Mouse (Mus musculus) forebrain, postnatal 0 days (tissue): ENCODE measurements around the gene Olfr710. TPM values are rescaled to one million over a fixed set of nuclear protein-coding genes. Genes with fewer than 3 reads are reported as not detected.
"Not testable (repeated sequence)": the region's sequence is repeated elsewhere in the genome, so short reads cannot be mapped to it uniquely, and the experiment has no call there.

Source experiments
- ATAC-seq: fragments of 200-750 bp; cut with Nextera tagmentation; 2 replicates; pipeline ENCODE4 v1.8.0; 2017; ENCODE audit warnings: mild to moderate bottlenecking, moderate library complexity
- DNase-seq: peaks from one replicate; pipeline ENCODE4 v3.0.0-alpha.2; 2015
- H3K27ac ChIP-seq: fragments of 300-500 bp; sonication (generic); 2 replicates; pipeline ENCODE4 v1.5.1; 2014; ENCODE audit warnings: low read depth, mild to moderate bottlenecking, antibody characterized with exemption, low read length, moderate library complexity, mixed read lengths
- H3K27me3 ChIP-seq: fragments of 300-500 bp; sonication (generic); 2 replicates; pipeline ENCODE4 v1.6.1; 2014; ENCODE audit warnings: mild to moderate bottlenecking, low read length, mixed read lengths; ENCODE audit not compliant: insufficient read depth
- H3K36me3 ChIP-seq: fragments of 300-500 bp; sonication (generic); 2 replicates; pipeline ENCODE4 v1.6.1; 2014; ENCODE audit warnings: mild to moderate bottlenecking, moderate library complexity; ENCODE audit not compliant: insufficient read depth
- H3K4me1 ChIP-seq: fragments of 300-500 bp; sonication (generic); 2 replicates; pipeline ENCODE4 v1.6.1; 2014; ENCODE audit warnings: antibody characterized with exemption; ENCODE audit not compliant: insufficient read depth
- H3K4me2 ChIP-seq: fragments of 300-500 bp; sonication (generic); 2 replicates; pipeline ENCODE4 v1.6.1; 2014; ENCODE audit warnings: low read depth, mild to moderate bottlenecking, moderate library complexity
- H3K4me3 ChIP-seq: fragments of 300-500 bp; sonication (generic); 2 replicates; pipeline ENCODE4 v1.5.1; 2014; ENCODE audit warnings: low read depth, low read length, mixed read lengths
- H3K9ac ChIP-seq: fragments of 300-500 bp; sonication (generic); 2 replicates; pipeline ENCODE4 v1.6.1; 2014; ENCODE audit warnings: mild to moderate bottlenecking
- H3K9me3 ChIP-seq: fragments of 300-500 bp; sonication (generic); 2 replicates; pipeline ENCODE4 v1.6.1; 2016; ENCODE audit warnings: low read length
- CTCF ChIP-seq: sonication (generic); IDR thresholded peaks from 2 replicates; pipeline ENCODE4 v1.5.1; 2016; ENCODE audit warnings: antibody characterized with exemption, control low read depth, low read depth
- WGBS: fragments of 180-500 bp; shearing (Covaris S2); extraction: QIAGEN DNeasy Blood & Tissue Kit; methylation state at CpG from one replicate; pipeline ENCODE4 v1.1.7; 2014; 5-methylcytosine and 5-hydroxymethylcytosine counted together
- polyA plus RNA-seq: library from polyadenylated mRNA; unstranded; fragments of >200 nt; fragmentation: Nextera tagmentation; extraction: Ambion mirVana; gene quantifications from 2 replicates; pipeline ENCODE4 v1.2.1, GENCODE M21; 2015
- total RNA-seq: library from RNA; depleted of rRNA; stranded (reverse); fragments of >200 nt; gene quantifications from 2 replicates; pipeline ENCODE4 v1.2.3, GENCODE M21; 2014; rRNA removed

Gene Olfr710
- total and polyA plus RNA-seq, 2 experiments from 2014 or later: not detected

DNA sequence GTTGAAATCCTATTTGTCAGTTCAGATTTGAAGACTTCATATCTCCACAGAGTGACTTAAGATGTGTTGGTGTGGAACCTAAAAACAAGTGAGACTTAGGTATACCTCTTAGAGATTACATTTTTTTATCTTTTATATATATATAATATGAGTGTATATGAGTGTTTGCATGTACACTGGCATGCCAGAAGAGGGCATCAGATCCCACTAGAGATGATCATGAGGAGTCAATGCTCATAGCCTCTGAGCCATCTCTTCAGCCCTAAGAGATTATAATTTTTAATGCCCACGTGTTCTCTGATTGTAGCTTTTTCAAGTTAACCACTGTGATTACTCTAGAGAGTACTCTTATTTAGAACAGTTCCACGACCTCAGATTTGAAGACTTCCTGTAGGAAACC lies 40.4 kb downstream of the Olfr710 start, which contains the start of gene Olfr1532-ps1:
Gene Olfr1532-ps1 (plus strand): TSS at position 326 of the 400 bp plus-strand sequence.
- ATAC-seq: no peak
- H3K27me3 ChIP-seq: no peaks in the 10 kb centered on the region
- no peak within 1 kb of the TSS for H3K9ac ChIP-seq
- H3K36me3 ChIP-seq: no peaks in the 10 kb centered on the region
- H3K4me2 ChIP-seq: no peak within 1 kb of the TSS
- H3K27ac ChIP-seq: no peak within 1 kb of the TSS
- no peaks in the 10 kb centered on the region for H3K9me3 ChIP-seq
- H3K4me1 ChIP-seq: no peaks in the 10 kb centered on the region
- no peak within 1 kb of the TSS for H3K4me3 ChIP-seq
- TF ChIP-seq CTCF: no peak
- DNase-seq: no peak
- WGBS: 66% methylated on average over 2 of the region's 2 CpGs

DNA sequence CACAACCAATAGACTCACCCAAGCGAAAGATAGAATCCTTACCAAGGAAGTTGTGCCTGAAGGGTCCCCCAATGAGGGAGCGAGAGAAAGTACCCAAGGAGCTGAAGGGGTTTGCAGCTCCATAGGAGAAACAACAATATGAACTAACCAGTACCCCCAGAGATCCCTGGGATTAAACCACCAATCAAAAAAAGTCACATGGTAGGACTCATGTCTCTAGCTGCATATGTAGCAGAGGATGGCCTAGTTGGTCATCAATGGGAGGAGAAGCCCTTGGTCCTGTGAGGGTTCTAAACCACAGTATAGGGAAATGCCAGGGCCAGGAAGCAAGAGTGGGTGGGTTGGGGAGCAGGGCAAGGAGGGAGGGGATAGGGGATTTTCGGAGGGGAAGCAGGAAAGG lies 47.0 kb downstream of the Olfr710 start, which contains the start of gene Olfr707:
Gene Olfr707 (minus strand): TSS at position 101 of the 400 bp plus-strand sequence.
- ATAC-seq, H3K4me3 ChIP-seq, H3K27ac ChIP-seq, DNase-seq, H3K4me1 ChIP-seq, H3K27me3 ChIP-seq, H3K9me3 ChIP-seq, H3K4me2 ChIP-seq, H3K9ac ChIP-seq, H3K36me3 ChIP-seq: not testable (repeated sequence)
- WGBS: 88% methylated on average over 3 of the region's 3 CpGs

Other genes starting within 250 kb of the Olfr710 start
- gene Olfr695, start 231.9 kb downstream of the Olfr710 start, total RNA-seq: not detected in 2 replicates
- not detected in 2 replicates for gene Olfr695, start 231.9 kb downstream of the Olfr710 start, polyA plus RNA-seq
- not detected in 2 replicates for gene Olfr697, start 205.9 kb downstream of the Olfr710 start, total RNA-seq
- not detected in 2 replicates for gene Olfr697, start 205.9 kb downstream of the Olfr710 start, polyA plus RNA-seq
- gene Olfr698, start 192.9 kb downstream of the Olfr710 start, total RNA-seq: not detected in 2 replicates
- gene Olfr698, start 192.9 kb downstream of the Olfr710 start, polyA plus RNA-seq: not detected in 2 replicates
- not detected in 2 replicates for gene Olfr699, start 155.1 kb downstream of the Olfr710 start, total RNA-seq
- not detected in 2 replicates for gene Olfr699, start 155.1 kb downstream of the Olfr710 start, polyA plus RNA-seq
- not detected in 2 replicates for gene Olfr700, start 139.5 kb downstream of the Olfr710 start, total RNA-seq
- not detected in 2 replicates for gene Olfr700, start 139.5 kb downstream of the Olfr710 start, polyA plus RNA-seq
- gene Olfr701, start 134.2 kb downstream of the Olfr710 start, total RNA-seq: not detected in 2 replicates
- not detected in 2 replicates for gene Olfr701, start 134.2 kb downstream of the Olfr710 start, polyA plus RNA-seq
- gene Olfr702, start 114.4 kb downstream of the Olfr710 start, total RNA-seq: not detected in 2 replicates
- not detected in 2 replicates for gene Olfr702, start 114.4 kb downstream of the Olfr710 start, polyA plus RNA-seq
- not detected in 2 replicates for gene Olfr703, start 105.0 kb downstream of the Olfr710 start, total RNA-seq
- not detected in 2 replicates for gene Olfr703, start 105.0 kb downstream of the Olfr710 start, polyA plus RNA-seq
- not detected in 2 replicates for gene Olfr704, start 85.1 kb downstream of the Olfr710 start, total RNA-seq
- not detected in 2 replicates for gene Olfr704, start 85.1 kb downstream of the Olfr710 start, polyA plus RNA-seq
- gene Olfr705, start 71.4 kb downstream of the Olfr710 start, total RNA-seq: not detected in 2 replicates
- gene Olfr705, start 71.4 kb downstream of the Olfr710 start, polyA plus RNA-seq: not detected in 2 replicates
- gene Olfr706, start 60.1 kb downstream of the Olfr710 start, total RNA-seq: not detected in 2 replicates
- not detected in 2 replicates for gene Olfr706, start 60.1 kb downstream of the Olfr710 start, polyA plus RNA-seq
- gene Olfr707, start 47.1 kb downstream of the Olfr710 start, total RNA-seq: not detected in 2 replicates
- gene Olfr707, start 47.1 kb downstream of the Olfr710 start, polyA plus RNA-seq: not detected in 2 replicates
- not detected in 2 replicates for gene Olfr1532-ps1, start 40.3 kb downstream of the Olfr710 start, total RNA-seq
- not detected in 2 replicates for gene Olfr1532-ps1, start 40.3 kb downstream of the Olfr710 start, polyA plus RNA-seq
- gene Olfr709-ps1, start 16.1 kb downstream of the Olfr710 start, total RNA-seq: not detected in 2 replicates
- gene Olfr709-ps1, start 16.1 kb downstream of the Olfr710 start, polyA plus RNA-seq: not detected in 2 replicates
- gene Olfr6, start 15.6 kb upstream of the Olfr710 start, total RNA-seq: not detected in 2 replicates
- gene Olfr6, start 15.6 kb upstream of the Olfr710 start, polyA plus RNA-seq: not detected in 2 replicates
- not detected in 2 replicates for gene Olfr711, start 27.1 kb upstream of the Olfr710 start, total RNA-seq
- not detected in 2 replicates for gene Olfr711, start 27.1 kb upstream of the Olfr710 start, polyA plus RNA-seq
- not detected in 2 replicates for gene Olfr2, start 57.8 kb upstream of the Olfr710 start, total RNA-seq
- gene Olfr2, start 57.8 kb upstream of the Olfr710 start, polyA plus RNA-seq: not detected in 2 replicates
- gene Olfr713, start 82.9 kb upstream of the Olfr710 start, total RNA-seq: not detected in 2 replicates
- not detected in 2 replicates for gene Olfr713, start 82.9 kb upstream of the Olfr710 start, polyA plus RNA-seq
- not detected in 2 replicates for gene Olfr714, start 122.7 kb upstream of the Olfr710 start, total RNA-seq
- gene Olfr714, start 122.7 kb upstream of the Olfr710 start, polyA plus RNA-seq: not detected in 2 replicates
- not detected in 2 replicates for gene Olfr17, start 144.9 kb upstream of the Olfr710 start, total RNA-seq
- gene Olfr17, start 144.9 kb upstream of the Olfr710 start, polyA plus RNA-seq: not detected in 2 replicates
- gene Olfr715b, start 162.1 kb upstream of the Olfr710 start, total RNA-seq: not detected in 2 replicates
- not detected in 2 replicates for gene Olfr715b, start 162.1 kb upstream of the Olfr710 start, polyA plus RNA-seq
- gene Olfr715, start 182.8 kb upstream of the Olfr710 start, total RNA-seq: not detected in 2 replicates
- gene Olfr715, start 182.8 kb upstream of the Olfr710 start, polyA plus RNA-seq: not detected in 2 replicates
- gene Olfr716, start 190.0 kb upstream of the Olfr710 start, total RNA-seq: not detected in 2 replicates
- gene Olfr716, start 190.0 kb upstream of the Olfr710 start, polyA plus RNA-seq: not detected in 2 replicates
- gene Nlrp14, start 218.7 kb upstream of the Olfr710 start, total RNA-seq: 0.05 TPM in 1 of 2 replicates, not detected in the other
- gene Nlrp14, start 218.7 kb upstream of the Olfr710 start, polyA plus RNA-seq: not detected in 2 replicates